Mouse (Mus musculus): Measurements from ENCODE around the gene 6430628N08Rik.

Gene 6430628N08Rik

DNA sequence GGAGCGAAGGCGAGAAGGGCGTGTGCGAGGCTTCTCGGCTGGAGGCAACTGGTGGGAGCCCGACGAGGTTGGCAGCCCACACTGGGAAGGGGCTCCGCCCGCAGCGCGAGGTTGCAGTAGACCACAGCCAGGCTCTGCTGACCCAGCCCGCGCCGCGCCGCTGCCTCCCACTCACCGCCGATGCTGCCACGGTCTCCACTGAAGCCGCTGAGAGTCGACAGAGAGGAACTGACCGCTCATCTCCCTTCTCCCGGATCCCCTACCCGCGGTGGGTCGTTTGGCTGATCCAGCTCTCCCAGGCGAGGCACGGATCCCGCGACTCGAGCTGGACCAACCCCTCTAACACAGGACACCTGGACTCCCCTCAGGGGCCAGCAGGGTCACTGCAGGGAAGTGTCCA is at the start of gene 6430628N08Rik:
Gene 6430628N08Rik, plus strand, starts transcription at position 113 of the 400 bp plus-strand sequence.
- in situ Hi-C loops (cut with MboI, MseI): no loop called here

DNA sequence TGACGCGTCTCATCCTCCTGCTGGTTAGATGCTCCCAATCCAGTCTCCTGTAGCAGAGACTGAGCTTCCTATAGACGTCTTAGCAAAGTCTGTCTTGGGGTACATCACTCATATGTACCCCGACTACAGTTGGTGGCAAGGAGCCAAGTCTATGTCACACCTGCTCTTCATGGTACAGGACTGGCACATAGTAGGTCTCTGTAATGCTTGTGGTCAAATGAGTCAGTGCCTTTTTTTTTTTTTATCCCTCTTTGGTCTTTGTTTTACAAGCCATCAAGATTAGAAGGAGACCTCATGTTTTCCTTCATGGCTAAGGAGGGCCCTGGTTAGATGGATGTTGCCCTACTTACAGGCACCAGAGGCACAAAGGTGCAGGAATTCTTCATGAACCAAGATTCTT is 49.6 kb upstream of the 6430628N08Rik start:
- in situ Hi-C loops (cut with MboI, MseI): no loop called here

DNA sequence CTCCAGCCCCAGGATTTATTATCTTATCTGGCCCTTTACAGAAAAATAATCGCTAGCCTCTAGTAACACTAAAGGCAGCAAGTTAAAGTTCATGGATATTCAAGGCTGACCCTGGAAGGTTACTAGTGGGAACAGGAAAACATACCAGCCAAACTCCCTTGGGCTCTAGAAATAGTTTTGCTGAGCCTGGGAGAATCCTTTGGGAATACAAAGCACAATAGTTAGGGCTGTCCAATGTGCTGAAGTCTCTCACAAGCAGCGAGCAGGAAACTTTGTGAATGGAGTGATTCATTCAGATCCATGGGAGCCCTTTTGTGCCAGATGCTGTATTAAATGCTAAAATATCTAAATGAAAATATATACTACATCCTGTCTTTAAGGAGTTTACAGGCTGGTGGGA is 43.8 kb upstream of the 6430628N08Rik start:
- in situ Hi-C loops (cut with MboI, MseI): no loop called here

DNA sequence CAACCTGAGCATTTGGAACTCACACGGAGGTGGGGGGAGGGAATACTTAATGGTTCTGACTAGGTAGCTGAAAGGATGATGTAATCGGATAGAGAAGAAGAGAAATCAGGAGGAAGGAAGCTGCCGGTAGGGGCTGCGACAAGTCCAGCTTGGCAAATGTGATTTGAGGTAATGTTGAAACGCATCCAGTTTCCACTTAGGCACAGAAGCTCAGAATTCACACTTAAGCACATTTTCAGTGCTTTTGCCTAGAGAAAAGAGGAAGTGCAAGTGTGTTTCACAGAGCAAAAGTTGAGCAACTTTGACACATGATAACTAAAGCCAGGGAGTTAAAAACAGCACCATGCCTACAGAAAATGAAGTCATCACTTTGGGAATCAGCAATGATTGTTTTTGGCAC is 43.1 kb upstream of the 6430628N08Rik start:
- in situ Hi-C loops (cut with MboI, MseI): no loop called here

DNA sequence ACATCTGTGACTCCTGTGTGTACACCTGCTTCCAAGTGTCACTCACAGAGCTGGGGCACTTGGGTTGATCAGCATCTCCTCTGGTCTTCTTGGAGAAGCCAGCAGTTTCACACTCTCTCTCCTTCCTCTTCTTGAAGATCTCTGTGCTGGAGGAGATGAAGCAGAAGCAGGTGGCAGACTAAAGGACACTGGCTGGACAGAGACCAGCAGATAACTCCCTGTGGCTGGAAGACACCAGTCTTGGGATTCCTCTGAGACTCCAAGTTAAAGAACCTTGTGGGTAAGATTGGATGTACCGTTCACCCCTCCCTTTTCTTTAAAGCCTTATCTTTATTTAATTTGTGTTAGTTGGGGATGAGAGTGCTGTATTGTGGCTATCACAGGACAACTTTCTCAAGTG is 42.4 kb upstream of the 6430628N08Rik start:
- in situ Hi-C loops (cut with MboI, MseI): no loop called here

GRCm38 (mm10) chr4:115848990-115849677 is 41.3 kb upstream of the 6430628N08Rik start:
- in situ Hi-C loops (cut with MboI, MseI): no loop called here

GRCm38 (mm10) chr4:115850111-115850510 is 40.4 kb upstream of the 6430628N08Rik start:
- in situ Hi-C loops (cut with MboI, MseI): no loop called here

GRCm38 (mm10) chr4:115850631-115851030 is 39.8 kb upstream of the 6430628N08Rik start:
- in situ Hi-C loops (cut with MboI, MseI): no loop called here

GRCm38 (mm10) chr4:115851569-115851968 is 38.9 kb upstream of the 6430628N08Rik start:
- in situ Hi-C loops (cut with MboI, MseI): no loop called here

GRCm38 (mm10) chr4:115855100-115855499 is 35.4 kb upstream of the 6430628N08Rik start:
- in situ Hi-C loops (cut with MboI, MseI): no loop called here

- in situ Hi-C loops (cut with MboI, MseI): no loop called here
These were observed 34.9 kb upstream of the 6430628N08Rik start for GRCm38 (mm10) chr4:115855609-115856008.

GRCm38 (mm10) chr4:115856282-115856681 is 34.2 kb upstream of the 6430628N08Rik start:
- in situ Hi-C loops (cut with MboI, MseI): no loop called here

- in situ Hi-C loops (cut with MboI, MseI): no loop called here
These were observed 33.1 kb upstream of the 6430628N08Rik start for GRCm38 (mm10) chr4:115857293-115857883.

DNA sequence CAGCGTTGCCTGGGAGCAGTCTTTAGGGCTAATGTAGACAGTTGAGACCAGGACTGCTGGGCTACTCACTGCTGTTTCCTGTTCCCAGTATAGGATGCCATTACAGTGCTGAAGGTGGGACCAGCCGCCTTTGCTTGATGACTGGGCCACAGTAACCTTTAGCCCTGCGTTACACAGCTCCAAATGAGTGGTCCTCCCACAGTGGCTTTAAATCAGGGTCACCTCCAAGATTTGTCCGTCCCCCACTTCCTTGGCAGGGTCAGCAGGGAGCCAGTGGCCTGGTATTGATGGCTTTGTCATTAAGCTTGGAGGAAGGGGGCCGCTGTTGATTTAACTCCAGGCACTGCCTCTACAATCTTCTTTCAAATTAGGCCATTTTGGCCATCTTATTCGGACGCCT is 27.1 kb upstream of the 6430628N08Rik start:
- in situ Hi-C loops (cut with MboI, MseI): loop anchor here (5.0 kb wide), 1 partner anchor 51 kb away; no protein-coding TSS in a partner anchor

DNA sequence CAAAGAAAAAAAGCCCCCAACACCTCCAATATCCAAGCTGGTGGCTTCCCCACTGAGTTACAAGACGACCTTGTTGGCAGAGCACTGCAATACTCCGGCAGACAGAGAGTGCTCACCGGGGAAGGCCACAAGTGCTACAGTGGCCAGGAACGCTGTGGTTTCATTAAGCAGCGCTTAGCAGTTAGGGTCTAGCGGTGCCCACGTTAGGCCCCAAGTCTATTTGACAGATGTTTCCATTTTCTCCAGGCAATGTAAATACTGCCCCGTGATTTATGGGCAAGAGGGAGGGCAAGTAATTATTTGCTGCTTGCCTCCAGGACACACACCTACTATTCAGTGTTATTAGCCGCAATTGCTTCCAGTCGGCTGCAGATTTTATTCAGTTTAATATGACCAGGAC is 26.6 kb upstream of the 6430628N08Rik start:
- in situ Hi-C loops (cut with MboI, MseI): loop anchor here (5.0 kb wide), 1 partner anchor 52 kb away; no protein-coding TSS in a partner anchor

DNA sequence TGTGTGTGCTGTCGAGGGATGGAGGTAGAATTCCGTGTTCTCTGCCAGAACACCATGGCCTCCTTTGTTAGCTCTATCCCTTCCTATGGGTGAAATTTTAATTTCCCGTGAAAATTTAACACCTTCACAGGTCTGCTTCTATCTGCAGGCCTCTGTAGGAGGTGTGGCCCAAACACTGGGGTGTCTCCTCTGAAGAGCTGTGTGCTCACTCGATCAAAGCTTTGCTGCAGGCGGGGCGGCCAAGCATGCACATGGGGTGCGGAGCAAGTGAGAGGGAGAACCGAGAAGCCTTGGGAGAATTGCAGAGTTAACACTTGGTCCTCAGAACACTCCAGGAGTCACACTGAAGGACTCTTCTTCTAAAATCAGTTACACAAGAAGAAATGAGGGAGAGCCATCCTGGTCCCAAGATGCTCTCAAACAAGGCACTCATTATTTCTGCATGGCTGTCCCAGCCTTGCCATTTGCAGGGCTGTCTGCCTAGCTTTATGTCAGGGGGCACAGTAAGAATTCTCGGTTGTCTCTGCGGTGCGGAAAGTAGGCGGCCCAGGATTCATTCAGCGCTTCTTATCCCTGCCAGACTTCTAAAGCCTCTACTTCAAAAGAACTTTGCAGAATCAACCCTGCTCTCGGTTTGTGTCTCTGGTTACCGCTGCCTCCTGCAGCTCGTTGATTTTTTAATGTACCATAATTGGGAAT is 20.8 kb upstream of the 6430628N08Rik start:
- in situ Hi-C loops (cut with MboI, MseI): no loop called here

- in situ Hi-C loops (cut with MboI, MseI): no loop called here
These were observed 17.2 kb upstream of the 6430628N08Rik start for GRCm38 (mm10) chr4:115873231-115873630.

GRCm38 (mm10) chr4:115878216-115878678 is 12.2 kb upstream of the 6430628N08Rik start:
- in situ Hi-C loops (cut with MboI, MseI): no loop called here

- in situ Hi-C loops (cut with MboI, MseI): no loop called here
These were observed 11.6 kb upstream of the 6430628N08Rik start for GRCm38 (mm10) chr4:115878828-115879227.

DNA sequence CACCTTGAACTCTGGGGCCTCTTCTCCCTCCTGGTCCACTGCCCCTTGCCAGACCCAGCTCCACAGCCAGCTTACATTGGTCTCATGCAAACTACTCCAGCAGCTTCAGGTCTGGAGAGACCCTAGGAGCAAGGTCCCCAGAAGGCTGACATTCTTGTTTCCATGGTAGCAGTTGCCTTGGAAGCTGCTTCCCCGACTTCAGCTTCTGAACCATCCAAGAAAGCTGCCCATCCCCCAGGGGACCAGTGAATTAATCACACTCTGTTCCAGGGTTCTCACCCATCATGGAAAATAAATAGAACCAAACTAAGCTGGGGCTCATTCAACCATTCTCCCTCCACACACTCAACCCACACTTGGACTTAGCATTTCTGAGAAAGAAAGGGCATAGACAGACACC is 9.3 kb upstream of the 6430628N08Rik start:
- in situ Hi-C loops (cut with MboI, MseI): no loop called here

- in situ Hi-C loops (cut with MboI, MseI): no loop called here
These were observed 8.3 kb upstream of the 6430628N08Rik start for GRCm38 (mm10) chr4:115882195-115882594.

- in situ Hi-C loops (cut with MboI, MseI): no loop called here
These were observed 6.4 kb upstream of the 6430628N08Rik start, which contains the start of gene Kncn for GRCm38 (mm10) chr4:115884022-115884421. Gene Kncn, plus strand, starts transcription at chr4:115884400.

All from regulatory T cell (primary cell).